Mouse (Mus musculus) liver, embryonic 14.5 days (tissue): ENCODE data around the gene Hcst. TPM values are rescaled to one million over a fixed set of nuclear protein-coding genes. Genes with fewer than 3 reads are reported as not detected.

Experiments
- ATAC-seq: fragments of 200-750 bp; cut with Nextera tagmentation; 2 replicates; pipeline ENCODE4 v1.8.0; 2017; ENCODE audit warnings: moderate number of reproducible peaks, mild to moderate bottlenecking, moderate library complexity; ENCODE audit not compliant: insufficient read depth
- DNase-seq, 3 experiments: peaks; one replicate each; pipeline ENCODE4 v3.0.0-alpha.2; 2012 to 2013; ENCODE audit warnings: low read depth in 3 of 3, low spot score in 3 of 3
- H3K27ac ChIP-seq: fragments of 300-500 bp; sonication (generic); 2 replicates; pipeline ENCODE4 v1.5.1; 2014; ENCODE audit warnings: moderate library complexity, mild to moderate bottlenecking, control low read depth, inconsistent platforms
- H3K27me3 ChIP-seq: fragments of 300-500 bp; sonication (generic); 2 replicates; pipeline ENCODE4 v1.6.1; 2014; ENCODE audit warnings: mild to moderate bottlenecking, low read length, moderate library complexity; ENCODE audit not compliant: control insufficient read depth, insufficient read depth
- H3K36me3 ChIP-seq: fragments of 300-500 bp; sonication (generic); replicated peaks from 2 replicates; pipeline ENCODE4 v1.6.1; 2014; ENCODE audit warnings: low read depth; ENCODE audit not compliant: control insufficient read depth, insufficient read depth
- H3K4me1 ChIP-seq, 2 experiments: fragments of 200-500 bp in 1 of 2; fragments of 300-500 bp in 1 of 2; sonication (generic) in 1 of 2; replicated peaks; 2 replicates each; pipeline ENCODE4 v1.6.1; 2012 to 2014; ENCODE audit warnings: antibody characterized with exemption in 1 of 2, inconsistent platforms in 1 of 2, low read length in 1 of 2; ENCODE audit not compliant: control insufficient read depth in 2 of 2, insufficient read depth in 2 of 2
- H3K4me2 ChIP-seq: fragments of 300-500 bp; sonication (generic); 2 replicates; pipeline ENCODE4 v1.6.1; 2014; ENCODE audit warnings: low read depth, mild to moderate bottlenecking, control low read depth, moderate library complexity
- H3K4me3 ChIP-seq, 2 experiments: fragments of 200-500 bp in 1 of 2; fragments of 300-500 bp in 1 of 2; sonication (generic) in 1 of 2; 2 replicates each; pipeline ENCODE4 v1.5.1; 2012 to 2014; ENCODE audit warnings: low read depth in 2 of 2, low read length in 2 of 2, mild to moderate bottlenecking in 2 of 2, control low read depth in 1 of 2, inconsistent platforms in 1 of 2, moderate library complexity in 1 of 2; ENCODE audit not compliant: insufficient read depth in 1 of 2
- H3K9ac ChIP-seq: fragments of 300-500 bp; sonication (generic); replicated peaks from 2 replicates; pipeline ENCODE4 v1.6.1; 2014; ENCODE audit warnings: mild to moderate bottlenecking, control low read depth, moderate library complexity
- H3K9me3 ChIP-seq: fragments of 300-500 bp; sonication (generic); 2 replicates; pipeline ENCODE4 v1.6.1; 2016; ENCODE audit warnings: low read length, mixed read lengths; ENCODE audit not compliant: control insufficient read depth
- CTCF ChIP-seq: IDR thresholded peaks from 2 replicates; pipeline ENCODE4 v1.5.1; 2016; ENCODE audit warnings: antibody characterized with exemption, low read depth, control low read depth
- EP300 ChIP-seq: IDR thresholded peaks from 2 replicates; pipeline ENCODE4 v1.6.1; 2016; ENCODE audit warnings: antibody characterized with exemption, low read depth
- WGBS: fragments of 180-500 bp; shearing (Covaris S2); extraction: QIAGEN DNeasy Blood & Tissue Kit; methylation state at CpG from one replicate; pipeline ENCODE4 v1.1.7; 2014; ENCODE audit not compliant: insufficient replicate concordance; 5-methylcytosine and 5-hydroxymethylcytosine counted together
- polyA plus RNA-seq, 2 experiments: library from polyadenylated mRNA; depleted of rRNA in 1 of 2; stranded (reverse) in 1 of 2; unstranded in 1 of 2; fragments of >200 nt; fragmentation: Nextera tagmentation in 1 of 2; extraction: Ambion mirVana in 1 of 2; gene quantifications; 2 replicates each; pipeline versions ENCODE4 v1.2.1 to v1.2.3; 2012 to 2014

Hcst gene
- polyA plus RNA-seq, 2 experiments: 3.3 to 4.9 TPM

DNA sequence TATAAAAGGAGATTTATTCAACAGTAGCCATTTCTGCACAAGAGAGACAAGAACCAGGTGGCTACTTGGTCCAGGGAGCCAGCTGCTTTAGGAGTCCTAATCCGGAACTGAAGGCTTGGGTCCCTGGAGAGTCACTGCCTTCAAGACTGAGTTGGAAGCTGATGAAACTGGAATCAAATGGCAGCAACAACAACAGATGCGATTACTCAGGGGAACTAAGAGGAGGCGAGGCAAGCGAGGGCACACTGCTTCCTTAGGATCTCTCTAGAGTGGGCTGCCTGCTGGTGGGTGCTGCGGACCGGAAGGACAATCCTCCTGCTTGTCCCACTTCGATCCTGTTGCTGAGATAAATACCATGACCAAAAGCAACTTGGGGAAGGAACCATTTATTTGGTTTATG, 20.0 kb downstream of the Hcst start:
- TF ChIP-seq EP300 (no peak), CTCF (no peak)
- no peaks in the 10 kb centered on the region for H3K36me3 ChIP-seq

DNA sequence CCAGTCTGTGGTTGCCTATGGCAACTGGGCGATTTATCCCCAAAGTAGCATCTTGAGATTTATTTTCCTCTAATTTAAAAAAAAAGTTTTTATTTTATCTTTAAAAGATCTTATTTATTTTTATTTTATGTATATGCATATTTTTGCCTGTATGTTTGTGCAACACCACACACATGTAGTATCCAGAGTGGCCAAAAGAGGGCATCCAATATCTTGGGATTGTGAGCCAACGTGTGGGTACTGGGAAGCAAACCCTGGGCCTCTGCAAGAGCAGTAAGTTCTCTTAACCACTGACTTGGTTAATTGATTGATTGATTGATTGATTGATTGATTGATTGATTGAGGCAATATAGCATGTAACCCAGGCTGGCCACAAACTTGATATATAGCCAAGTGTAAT, 24.8 kb downstream of the Hcst start:
- TF ChIP-seq CTCF (peak; percentile 27), EP300 (no peak)
- WGBS: 34% methylated on average over 2 of the region's 2 CpGs
- Histone ChIP-seq H3K4me1 (peaks cover 0 to 10% of the 10 kb centered on the region in 2 experiments; a peak in 2 of 4 replicates), H3K27ac (no peak overlapping the region), H3K27me3 (no peaks in the 10 kb centered on the region), H3K9ac (no peak overlapping the region), H3K9me3 (no peaks in the 10 kb centered on the region), H3K4me3 (no peak overlapping the region), H3K4me2 (no peak overlapping the region), H3K36me3 (no peaks in the 10 kb centered on the region)
- ATAC-seq (no peak), DNase-seq (no peak)

More for the DNA sequence above, 20.0 kb downstream of the Hcst start:
- H3K4me3 ChIP-seq: no peak overlapping the region
- H3K9ac ChIP-seq: no peak overlapping the region
- ATAC-seq: no peak
- DNase-seq: no peak
- WGBS: 58% methylated on average over 7 of the region's 7 CpGs
- no peak overlapping the region for H3K4me2 ChIP-seq
- H3K4me1 ChIP-seq: no peaks in the 10 kb centered on the region
- H3K9me3 ChIP-seq: no peaks in the 10 kb centered on the region
- H3K27ac ChIP-seq: no peak overlapping the region
- H3K27me3 ChIP-seq: no peaks in the 10 kb centered on the region

DNA sequence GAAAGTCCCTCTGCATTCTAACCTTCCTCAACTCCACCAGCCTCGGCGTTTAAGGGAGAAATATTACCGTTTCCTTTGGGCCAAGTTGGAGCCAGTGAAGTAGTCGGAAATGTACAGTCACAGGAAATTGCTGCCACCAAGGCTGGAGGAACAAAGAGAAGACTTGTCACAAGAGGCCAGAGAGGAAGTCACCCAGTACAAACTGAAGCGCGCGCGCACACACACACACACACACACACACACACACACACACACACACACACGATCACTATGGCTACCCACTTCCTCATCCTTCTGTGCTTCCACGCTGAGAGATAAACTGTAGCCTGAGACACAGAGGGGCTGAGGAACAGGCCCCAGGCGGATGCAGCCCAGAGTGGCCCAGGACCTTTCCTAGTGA, 25.3 kb downstream of the Hcst start:
- 8% methylated on average over 11 of the region's 11 CpGs for WGBS
- DNase-seq: peak in 2 of 3 experiments; percentile 23 to 31
- H3K4me2 ChIP-seq: no peak overlapping the region
- no peaks in the 10 kb centered on the region for H3K36me3 ChIP-seq
- no peak overlapping the region for H3K27ac ChIP-seq
- TF ChIP-seq CTCF (no peak), EP300 (no peak)
- H3K4me3 ChIP-seq: no peak overlapping the region
- no peaks in the 10 kb centered on the region for H3K9me3 ChIP-seq
- ATAC-seq: peak; percentile 51
- H3K4me1 ChIP-seq: peaks cover 0 to 10% of the 10 kb centered on the region in 2 experiments; a peak in 2 of 4 replicates
- no peak overlapping the region for H3K9ac ChIP-seq
- no peaks in the 10 kb centered on the region for H3K27me3 ChIP-seq

DNA sequence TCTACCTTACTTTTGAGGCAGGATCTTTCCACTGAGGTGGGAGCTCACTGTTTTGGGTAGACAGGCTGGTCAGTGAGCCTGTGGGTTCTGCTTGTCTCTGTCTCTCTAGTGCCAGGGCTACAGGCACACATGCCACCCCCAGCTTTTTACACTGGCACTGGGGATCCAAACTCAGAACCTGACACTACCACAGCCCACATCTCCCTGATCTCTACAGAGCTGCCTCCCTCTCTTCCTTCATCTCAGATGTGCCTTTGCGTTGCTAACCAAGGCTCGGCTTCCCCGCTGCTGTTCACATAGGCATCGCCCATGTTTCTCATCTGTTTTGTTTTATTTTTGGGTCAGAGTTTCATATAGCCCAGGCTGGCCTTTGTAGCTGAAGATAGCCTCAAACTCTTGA, 26.0 kb downstream of the Hcst start:
- no peak for TF ChIP-seq CTCF
- TF ChIP-seq EP300: no peak
- 55% methylated on average over 4 of the region's 4 CpGs for WGBS
- H3K27me3 ChIP-seq: no peaks in the 10 kb centered on the region
- no peak overlapping the region for H3K27ac ChIP-seq
- no peak overlapping the region for H3K4me2 ChIP-seq
- no peak overlapping the region for H3K9ac ChIP-seq
- ATAC-seq (no peak), DNase-seq (no peak)
- no peaks in the 10 kb centered on the region for H3K36me3 ChIP-seq
- no peak overlapping the region for H3K4me3 ChIP-seq
- H3K4me1 ChIP-seq: peaks cover 0 to 10% of the 10 kb centered on the region in 2 experiments; a peak in 2 of 4 replicates
- no peaks in the 10 kb centered on the region for H3K9me3 ChIP-seq

DNA sequence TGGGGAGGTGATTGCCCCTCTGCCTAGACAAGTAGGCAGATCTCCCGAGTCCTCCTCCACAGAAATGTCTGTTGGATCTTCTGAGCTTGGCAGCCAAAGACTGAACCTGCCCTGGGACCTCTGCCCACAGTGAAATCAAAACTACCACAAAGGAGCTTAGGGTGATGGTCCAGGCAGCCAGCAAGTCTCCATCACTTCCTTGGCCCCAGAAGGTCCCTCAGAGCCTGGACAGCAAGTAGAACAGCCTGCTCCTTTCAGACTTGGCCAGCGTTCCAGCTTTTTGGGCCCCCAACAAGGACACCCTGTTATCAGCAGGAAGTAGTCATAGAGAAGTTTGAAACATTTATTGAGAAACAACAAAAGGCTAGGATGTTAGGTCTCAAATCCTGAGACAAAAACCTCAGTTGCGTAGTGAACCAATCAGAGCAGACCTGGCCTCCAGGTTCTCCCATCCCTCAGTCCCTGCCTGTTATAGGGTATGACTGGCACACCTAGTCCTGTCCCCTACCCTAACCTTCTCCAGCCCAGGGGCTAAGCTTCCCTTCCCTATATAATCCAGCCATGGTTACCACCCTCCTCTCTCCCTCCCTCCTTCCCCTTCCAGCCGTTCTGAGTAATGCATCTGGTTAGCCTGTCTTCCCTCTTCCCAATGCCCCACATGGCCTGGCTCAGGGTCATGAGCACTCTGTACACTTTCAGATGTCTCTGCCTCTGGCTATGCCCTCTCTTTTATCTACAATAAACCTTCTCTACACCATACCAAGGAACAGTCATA, 26.7 kb downstream of the Hcst start:
- TF ChIP-seq CTCF (no peak), EP300 (no peak)
- WGBS: 44% methylated on average over 4 of the region's 4 CpGs
- Histone ChIP-seq H3K4me1 (peaks cover 0 to 10% of the 10 kb centered on the region in 2 experiments; a peak in 2 of 4 replicates), H3K4me3 (no peak overlapping the region), H3K9me3 (no peaks in the 10 kb centered on the region), H3K27me3 (no peaks in the 10 kb centered on the region), H3K36me3 (no peaks in the 10 kb centered on the region), H3K9ac (no peak overlapping the region), H3K4me2 (no peak overlapping the region), H3K27ac (no peak overlapping the region)
- ATAC-seq (no peak), DNase-seq (no peak)
